ENCODE assay signal across 22 mouse cellular contexts in genomic region chr7:36352761-36353160, GRCm38 (mm10).
DNase-seq lines count a peak whose midpoint lies in the region; ATAC-seq and TF ChIP-seq lines count a peak whose summit lies in the region.
"Had no signal": no experiment of that assay in that cellular context is flagged by ENCODE, and none has a peak within 500 bp of the region (broad histone marks: within the 10 kb centered on the region; RNA-seq: fewer than 3 reads in every experiment).

No protein-coding gene starts in this region.

- H3K4me2 ChIP-seq in forebrain, embryonic 14.5 days (ENCODE audit: low read length): no peak overlapping the region
- H3K4me2 ChIP-seq in hindbrain, embryonic 15.5 days: no peak overlapping the region
- H3K4me2 ChIP-seq: embryonic facial prominence, embryonic 15.5 days; neural tube, embryonic 12.5 days had no signal

- H3K36me3 ChIP-seq in forebrain, embryonic 14.5 days (ENCODE audit: control insufficient read depth, insufficient read depth, low read length): no peaks in the 10 kb centered on the region
- H3K36me3 ChIP-seq in hindbrain, embryonic 15.5 days: no peaks in the 10 kb centered on the region
- no peaks in the 10 kb centered on the region for H3K36me3 ChIP-seq in heart, adult 2 months (ENCODE audit: control insufficient read depth, insufficient read depth, low read length)
- H3K36me3 ChIP-seq: embryonic facial prominence, embryonic 15.5 days; neural tube, embryonic 12.5 days had no signal

- peak; percentile 72 for ATAC-seq in forebrain, embryonic 14.5 days
- ATAC-seq in hindbrain, embryonic 15.5 days (ENCODE audit: low FRiP score, low read depth): peak; percentile 56; the same call in 1 of the 2 replicates
- ATAC-seq: intestine, embryonic 16.5 days; Patski had no signal

- 0 out of 2 replicates have a peak, but pooled peaks cover 3% of the 10 kb centered on the region for H3K4me1 ChIP-seq in forebrain, embryonic 14.5 days (ENCODE audit: control insufficient read depth, insufficient read depth, low read length)
- H3K4me1 ChIP-seq in hindbrain, embryonic 15.5 days (replicated peaks): 0 out of 2 replicates have a peak, but pooled peaks cover 6% of the 10 kb centered on the region
- no peaks in the 10 kb centered on the region for H3K4me1 ChIP-seq in heart, adult 2 months (ENCODE audit: control insufficient read depth, insufficient read depth, low read length)
- H3K4me1 ChIP-seq: neural tube, embryonic 12.5 days had no signal

- no peak overlapping the region for H3K9ac ChIP-seq in forebrain, embryonic 14.5 days (ENCODE audit: low read length)
- H3K9ac ChIP-seq in hindbrain, embryonic 15.5 days: no peak overlapping the region
- no peak overlapping the region for H3K9ac ChIP-seq in heart, adult 2 months (ENCODE audit: low read depth, low read length)
- H3K9ac ChIP-seq: embryonic facial prominence, embryonic 15.5 days; neural tube, embryonic 12.5 days had no signal

- intact Hi-C loops in heart, adult 2 months (cut with DNase I): no loop called here

- no peaks in the 10 kb centered on the region for H3K79me2 ChIP-seq in heart, adult 2 months (replicated peaks; ENCODE audit: control insufficient read depth, insufficient read depth, low read length)

- H3K4me3 ChIP-seq in forebrain, embryonic 14.5 days (ENCODE audit: low read depth, low read length): no peak overlapping the region
- no peak overlapping the region for H3K4me3 ChIP-seq in hindbrain, embryonic 15.5 days
- H3K4me3 ChIP-seq in heart, adult 2 months: no peak overlapping the region
- H3K4me3 ChIP-seq: embryonic facial prominence, embryonic 15.5 days; left cerebral cortex, adult 2 months; neural tube, embryonic 12.5 days had no signal

- no peaks in the 10 kb centered on the region for H3K9me3 ChIP-seq in forebrain, embryonic 14.5 days (replicated peaks; ENCODE audit: control insufficient read depth, low read length)
- no peaks in the 10 kb centered on the region for H3K9me3 ChIP-seq in hindbrain, embryonic 15.5 days
- H3K9me3 ChIP-seq: embryonic facial prominence, embryonic 15.5 days; neural tube, embryonic 12.5 days had no signal

- peak; percentile 30 for DNase-seq in embryo, embryonic 10 days (ENCODE audit: low spot score)
- no peak for DNase-seq in embryo, embryonic 9.5 days (ENCODE audit: extremely low spot score)
- DNase-seq in brain, embryonic 14.5 days (ENCODE audit: low read depth): peak; percentile 75
- DNase-seq in forebrain, embryonic 14.5 days (ENCODE audit: low spot score): peak; percentile 58
- DNase-seq in heart, adult 8-10 months (ENCODE audit: low spot score): no peak
- DNase-seq in heart, adult 2 months: no peak
- no peak for DNase-seq in testis, postnatal 14 days (ENCODE audit: low spot score)
- DNase-seq: adrenal gland, postnatal 14 days; cerebellum, adult 11 months; cerebellum, postnatal 25 days; heart, adult 11 months; heart, postnatal 36 days; kidney, postnatal 36 days; left cerebral cortex, postnatal 4 days; lung, adult 18-20 months; lung, postnatal 14 days had no signal

- no peak for TF ChIP-seq EP300 in heart, adult 2 months (IDR thresholded peaks at IDR 0.05; ENCODE audit: insufficient read depth, low read depth, low read length)

- H3K27me3 ChIP-seq in forebrain, embryonic 14.5 days (replicated peaks; ENCODE audit: control insufficient read depth, insufficient read depth, low read length): no peaks in the 10 kb centered on the region
- no peaks in the 10 kb centered on the region for H3K27me3 ChIP-seq in hindbrain, embryonic 15.5 days
- no peaks in the 10 kb centered on the region for H3K27me3 ChIP-seq in heart, adult 2 months (ENCODE audit: control insufficient read depth, insufficient read depth, low read length)
- H3K27me3 ChIP-seq: neural tube, embryonic 12.5 days; Patski had no signal

- peak overlapping the region; percentile 33; the same call in 1 of the 2 replicates for H3K27ac ChIP-seq in forebrain, embryonic 14.5 days (ENCODE audit: low read depth, low read length)
- 0 out of 2 replicates have a peak overlapping the region, but pooled peaks have one; percentile 27 for H3K27ac ChIP-seq in hindbrain, embryonic 15.5 days (replicated peaks)
- H3K27ac ChIP-seq in heart, adult 2 months: no peak overlapping the region
- H3K27ac ChIP-seq: embryonic facial prominence, embryonic 15.5 days; left cerebral cortex, adult 2 months; neural tube, embryonic 12.5 days had no signal

- TF ChIP-seq CTCF in brain, embryonic 14.5 days (IDR thresholded peaks at IDR 0.05; ENCODE audit: borderline replicate concordance, extremely low read depth, insufficient read depth, insufficient read length): no peak
- no peak for TF ChIP-seq CTCF in heart, adult 2 months (IDR thresholded peaks at IDR 0.05)

- no peak for TF ChIP-seq POLR2A in brain, embryonic 14.5 days (IDR thresholded peaks at IDR 0.05; ENCODE audit: borderline replicate concordance, extremely low read depth, insufficient read depth, insufficient read length, poor library complexity, severe bottlenecking)
- no peak for TF ChIP-seq POLR2A in heart, adult 2 months (IDR thresholded peaks at IDR 0.05; ENCODE audit: insufficient read depth, low read depth, low read length)

- WGBS in forebrain, embryonic 14.5 days: 4% methylated on average over 2 of the region's 2 CpGs
- WGBS in hindbrain, embryonic 15.5 days: 20% methylated on average over 2 of the region's 2 CpGs
- WGBS in heart, adult 2 months: 42% methylated on average over 2 of the region's 2 CpGs

Comparison
In these comparisons a context has a peak if more than half of its experiments do, and no peak if none do; other contexts are left out.
1. DNase-seq: peak in embryo, embryonic 10 days (single experiment), brain, embryonic 14.5 days (single experiment) and forebrain, embryonic 14.5 days (single experiment); none in embryo, embryonic 9.5 days (single experiment), heart, adult 8-10 months (single experiment), heart, adult 2 months (0 of 2) and testis, postnatal 14 days (single experiment).